Mouse (Mus musculus): ENCODE measurements around the gene Mettl25. TPM values are rescaled to one million over a fixed set of nuclear protein-coding genes. Genes with fewer than 3 reads are reported as not detected.

Mettl25 gene
- polyA plus RNA-seq, 1 experiment, result 5.2 TPM

DNA sequence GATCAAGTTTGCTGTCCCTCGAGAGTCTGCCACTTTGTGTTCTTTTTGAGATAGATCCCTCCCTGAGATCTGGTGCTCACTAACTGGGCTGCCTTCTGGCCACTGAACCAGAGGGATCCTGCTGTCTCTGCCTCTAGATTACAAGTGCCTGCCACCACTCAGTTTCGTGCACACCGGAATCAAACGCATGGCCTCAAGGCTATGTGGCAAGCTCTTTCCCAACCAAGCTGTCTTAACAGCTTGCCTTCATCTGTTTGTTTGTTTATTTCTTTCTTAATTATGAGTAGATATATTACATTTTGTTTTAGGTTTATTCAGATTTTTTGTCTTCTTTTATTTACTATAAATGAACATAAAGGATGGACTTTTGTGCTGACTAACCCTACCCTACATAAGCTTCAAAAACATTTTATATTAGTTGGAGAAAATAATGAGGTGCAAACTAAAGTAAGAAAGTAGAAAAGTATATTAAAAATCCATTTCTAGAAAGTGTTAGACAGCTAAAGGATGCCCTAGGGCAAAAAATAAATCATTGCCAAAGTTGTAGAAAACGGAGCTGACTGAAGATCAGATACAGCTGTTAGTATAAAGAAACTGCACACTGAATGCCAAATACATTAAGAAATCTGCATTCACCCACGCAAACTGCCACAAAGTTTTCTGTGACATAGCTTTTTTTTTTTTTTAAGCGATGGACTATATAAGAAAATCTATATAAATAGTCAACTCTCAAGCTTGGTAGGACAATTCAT lies 34.7 kb downstream of the Mettl25 start:
- Histone ChIP-seq H3K27ac (ENCODE audit: control insufficient read depth, insufficient read depth, low read depth, low read length) (no peak overlapping the region), H3K4me1 (ENCODE audit: control insufficient read depth, insufficient read depth, low read length) (no peaks in the 10 kb centered on the region), H3K36me3 (ENCODE audit: control insufficient read depth, insufficient read depth, low read length) (no peaks in the 10 kb centered on the region), H3K4me3 (ENCODE audit: control insufficient read depth, low read depth, low read length) (no peak overlapping the region), H3K27me3 (ENCODE audit: control insufficient read depth, insufficient read depth, low read length) (no peaks in the 10 kb centered on the region)
- TF ChIP-seq CTCF (IDR thresholded peaks at IDR 0.05; ENCODE audit: control insufficient read depth, insufficient read depth, insufficient replicate concordance, low read depth, low read length) (no peak), POLR2A (IDR thresholded peaks at IDR 0.05; ENCODE audit: control insufficient read depth, low read depth, low read length) (no peak)

DNA sequence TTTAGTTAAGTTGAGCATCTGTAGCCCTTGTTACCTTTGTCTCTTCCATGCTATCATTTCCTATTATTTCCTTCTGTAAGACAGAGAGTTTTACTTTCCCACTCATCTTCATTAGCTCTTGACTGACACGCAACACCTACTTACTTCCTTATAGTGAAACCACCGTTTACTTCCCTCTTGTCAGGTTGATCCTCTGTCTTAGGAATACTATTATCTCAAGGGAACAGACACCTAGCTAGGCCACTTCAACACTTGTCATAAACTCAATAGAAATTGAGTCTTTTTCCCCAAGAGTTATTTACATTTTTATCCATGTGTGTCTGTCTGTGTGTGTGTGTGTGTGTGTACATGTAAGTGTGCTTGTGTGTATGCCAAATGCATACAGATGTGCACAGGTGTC lies 37.7 kb downstream of the Mettl25 start:
- Histone ChIP-seq H3K27me3 (ENCODE audit: control insufficient read depth, insufficient read depth, low read length) (no peaks in the 10 kb centered on the region), H3K36me3 (ENCODE audit: control insufficient read depth, insufficient read depth, low read length) (no peaks in the 10 kb centered on the region), H3K4me1 (ENCODE audit: control insufficient read depth, insufficient read depth, low read length) (no peaks in the 10 kb centered on the region), H3K27ac (ENCODE audit: control insufficient read depth, insufficient read depth, low read depth, low read length) (no peak overlapping the region), H3K4me3 (ENCODE audit: control insufficient read depth, low read depth, low read length) (no peak overlapping the region)
- no peak for TF ChIP-seq POLR2A (IDR thresholded peaks at IDR 0.05; ENCODE audit: control insufficient read depth, low read depth, low read length)
- TF ChIP-seq CTCF (IDR thresholded peaks at IDR 0.05; ENCODE audit: control insufficient read depth, insufficient read depth, insufficient replicate concordance, low read depth, low read length), result no peak

DNA sequence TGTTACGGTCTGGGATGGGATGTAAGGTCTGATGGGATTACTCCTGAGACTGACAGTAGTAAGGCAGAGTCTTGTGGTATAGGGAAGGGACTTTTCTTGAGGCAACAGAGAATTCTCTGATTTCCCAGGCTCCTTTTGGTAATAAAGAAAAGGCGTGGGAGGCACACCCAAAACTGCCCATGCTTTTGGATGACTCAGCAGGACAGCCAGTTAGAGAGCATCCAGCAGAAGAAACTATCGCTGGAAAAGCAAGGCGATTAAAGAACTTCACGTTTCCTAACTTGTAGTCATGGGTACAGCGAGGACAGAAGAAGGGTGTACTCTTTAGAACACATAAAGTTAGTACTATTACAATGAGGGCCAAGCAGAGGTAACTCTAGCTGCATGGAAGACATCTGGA lies 39.0 kb downstream of the Mettl25 start:
- H3K27me3 ChIP-seq (ENCODE audit: control insufficient read depth, insufficient read depth, low read length), result no peaks in the 10 kb centered on the region
- H3K36me3 ChIP-seq (ENCODE audit: control insufficient read depth, insufficient read depth, low read length), result no peaks in the 10 kb centered on the region
- H3K27ac ChIP-seq (ENCODE audit: control insufficient read depth, insufficient read depth, low read depth, low read length), result no peak overlapping the region
- H3K4me3 ChIP-seq (ENCODE audit: control insufficient read depth, low read depth, low read length), result no peak overlapping the region
- H3K4me1 ChIP-seq (ENCODE audit: control insufficient read depth, insufficient read depth, low read length), result no peaks in the 10 kb centered on the region
- TF ChIP-seq CTCF (IDR thresholded peaks at IDR 0.05; ENCODE audit: control insufficient read depth, insufficient read depth, insufficient replicate concordance, low read depth, low read length), result no peak

DNA sequence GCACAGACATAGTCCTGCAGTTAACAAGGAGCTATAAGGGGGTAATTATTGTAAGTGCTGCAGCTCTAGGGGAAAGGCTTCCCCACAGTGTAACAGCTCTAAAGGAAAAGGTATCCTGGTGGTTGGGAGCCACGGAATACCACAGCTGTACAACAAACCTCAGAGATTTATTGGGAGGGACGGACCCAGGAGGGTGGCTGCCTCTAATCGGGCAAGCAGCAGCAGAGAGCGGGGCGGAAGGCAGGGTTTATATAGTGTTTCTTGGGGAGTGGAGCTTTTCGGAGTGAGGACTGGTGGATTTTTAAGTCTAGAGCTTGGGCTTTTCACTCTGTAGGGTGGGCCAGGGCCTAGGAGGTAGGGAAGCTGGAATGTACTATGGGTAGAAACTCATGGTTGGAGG lies 40.0 kb downstream of the Mettl25 start:
- Histone ChIP-seq H3K27me3 (ENCODE audit: control insufficient read depth, insufficient read depth, low read length) (no peaks in the 10 kb centered on the region), H3K36me3 (ENCODE audit: control insufficient read depth, insufficient read depth, low read length) (no peaks in the 10 kb centered on the region), H3K27ac (ENCODE audit: control insufficient read depth, insufficient read depth, low read depth, low read length) (no peak overlapping the region), H3K4me3 (ENCODE audit: control insufficient read depth, low read depth, low read length) (no peak overlapping the region), H3K4me1 (ENCODE audit: control insufficient read depth, insufficient read depth, low read length) (no peaks in the 10 kb centered on the region)
- TF ChIP-seq POLR2A (IDR thresholded peaks at IDR 0.05; ENCODE audit: control insufficient read depth, low read depth, low read length), result no peak
- TF ChIP-seq CTCF (IDR thresholded peaks at IDR 0.05; ENCODE audit: control insufficient read depth, insufficient read depth, insufficient replicate concordance, low read depth, low read length), result no peak

DNA sequence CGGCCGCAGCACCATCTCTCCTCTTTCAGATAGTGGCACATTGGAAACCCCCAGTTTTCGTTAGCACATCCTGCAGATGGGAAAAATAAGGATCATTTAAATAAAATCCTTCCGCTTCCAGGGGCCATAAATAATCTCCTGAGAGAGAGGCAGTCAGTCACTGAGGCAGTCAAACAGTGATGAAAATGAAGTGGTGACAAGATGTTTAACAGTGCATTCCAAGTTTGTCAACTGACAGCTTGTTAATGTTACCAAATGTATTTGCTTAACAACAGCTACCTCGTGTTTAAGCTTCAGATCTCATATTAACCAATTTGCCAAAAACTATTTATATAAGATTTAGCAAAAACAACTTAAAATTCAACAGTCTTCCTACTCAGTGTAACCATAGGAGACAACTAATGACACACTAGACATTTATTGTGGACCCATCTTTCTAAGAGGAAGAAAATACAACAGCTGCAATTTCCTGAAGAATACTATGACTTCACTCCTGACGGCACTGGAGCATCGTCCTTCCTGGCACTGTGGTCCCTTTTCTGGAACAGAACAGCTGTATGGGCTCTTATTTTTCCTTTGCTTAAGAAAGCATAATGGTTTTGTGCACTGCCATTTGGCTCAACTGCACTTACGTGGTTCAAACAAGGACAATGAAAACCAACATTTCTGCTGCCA lies 43.8 kb downstream of the Mettl25 start:
- Histone ChIP-seq H3K4me3 (ENCODE audit: control insufficient read depth, low read depth, low read length) (no peak overlapping the region), H3K36me3 (ENCODE audit: control insufficient read depth, insufficient read depth, low read length) (no peaks in the 10 kb centered on the region), H3K27ac (ENCODE audit: control insufficient read depth, insufficient read depth, low read depth, low read length) (no peak overlapping the region), H3K27me3 (ENCODE audit: control insufficient read depth, insufficient read depth, low read length) (no peaks in the 10 kb centered on the region), H3K4me1 (ENCODE audit: control insufficient read depth, insufficient read depth, low read length) (no peaks in the 10 kb centered on the region)
- TF ChIP-seq POLR2A (IDR thresholded peaks at IDR 0.05; ENCODE audit: control insufficient read depth, low read depth, low read length) (no peak), CTCF (IDR thresholded peaks at IDR 0.05; ENCODE audit: control insufficient read depth, insufficient read depth, insufficient replicate concordance, low read depth, low read length) (no peak)

DNA sequence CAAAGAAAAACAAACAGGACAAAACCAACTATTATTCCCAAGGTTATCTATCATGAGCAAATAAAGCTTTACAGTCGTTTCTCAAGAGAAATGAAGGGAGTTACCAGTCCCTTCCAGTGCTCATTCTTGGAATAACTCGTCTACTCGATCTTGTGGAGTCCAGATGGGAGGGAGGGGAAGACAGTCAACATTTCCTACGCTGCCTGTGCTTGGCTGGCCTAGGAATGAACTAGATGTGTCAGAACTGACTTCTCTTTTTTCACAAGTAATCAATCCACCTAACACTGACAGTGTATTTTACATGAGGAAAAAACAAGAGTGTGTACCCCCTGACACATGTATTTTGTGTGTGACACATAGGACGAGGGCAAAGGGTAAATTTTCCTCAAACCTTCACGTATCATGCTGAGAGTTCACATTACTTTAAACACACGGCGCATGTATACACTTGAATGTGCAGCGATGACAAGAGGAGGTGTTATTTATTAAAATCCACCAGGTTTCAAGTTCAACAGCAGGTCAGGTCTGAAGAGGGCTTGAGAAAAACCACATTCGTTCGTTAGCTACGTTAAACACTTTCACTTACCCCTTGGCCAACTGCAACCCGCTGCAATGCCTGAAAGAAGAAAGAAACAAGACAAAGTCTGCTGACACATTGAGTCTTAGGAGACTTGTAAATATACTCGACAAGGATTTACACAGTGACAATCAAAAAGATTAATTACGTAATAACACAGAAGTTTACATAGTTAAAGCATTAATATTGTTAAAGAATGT lies 47.2 kb downstream of the Mettl25 start:
- no peak overlapping the region for H3K27ac ChIP-seq (ENCODE audit: control insufficient read depth, insufficient read depth, low read depth, low read length)

More for the DNA sequence above, 47.2 kb downstream of the Mettl25 start:
- Histone ChIP-seq H3K36me3 (ENCODE audit: control insufficient read depth, insufficient read depth, low read length) (no peaks in the 10 kb centered on the region), H3K4me3 (ENCODE audit: control insufficient read depth, low read depth, low read length) (no peak overlapping the region), H3K4me1 (ENCODE audit: control insufficient read depth, insufficient read depth, low read length) (no peaks in the 10 kb centered on the region), H3K27me3 (ENCODE audit: control insufficient read depth, insufficient read depth, low read length) (no peaks in the 10 kb centered on the region)
- TF ChIP-seq POLR2A (IDR thresholded peaks at IDR 0.05; ENCODE audit: control insufficient read depth, low read depth, low read length) (no peak), CTCF (IDR thresholded peaks at IDR 0.05; ENCODE audit: control insufficient read depth, insufficient read depth, insufficient replicate concordance, low read depth, low read length) (no peak)
